17 mouse cellular contexts compared by ENCODE assay signal in genomic region chr13:56110694-56111531, GRCm38 (mm10). TPM values are rescaled to one million over a fixed set of nuclear protein-coding genes. Genes with fewer than 3 reads are reported as not detected.
DNase-seq lines count a peak whose midpoint lies in the region; ATAC-seq and TF ChIP-seq lines count a peak whose summit lies in the region.
"Had no signal": no experiment of that assay in that cellular context is flagged by ENCODE, and none has a peak within 500 bp of the region (broad histone marks: within the 10 kb centered on the region; RNA-seq: fewer than 3 reads in every experiment).

No protein-coding gene starts in this region.

- H3K36me3 ChIP-seq in heart, embryonic 13.5 days = peaks cover 21% of the 10 kb centered on the region
- H3K36me3 ChIP-seq in E14TG2a.4 (ENCODE audit: insufficient read depth, low read length) = peaks cover 49% of the 10 kb centered on the region
- no peaks in the 10 kb centered on the region; the same call in 1 of the 2 replicates for H3K36me3 ChIP-seq in embryonic facial prominence, embryonic 11.5 days (replicated peaks; ENCODE audit: control insufficient read depth, insufficient read depth, low read depth, low read length)
- H3K36me3 ChIP-seq in limb, embryonic 12.5 days = peaks cover 67% of the 10 kb centered on the region

- peak overlapping the region; percentile 62 for H3K9ac ChIP-seq in heart, embryonic 13.5 days
- no peak overlapping the region for H3K9ac ChIP-seq in embryonic facial prominence, embryonic 11.5 days (replicated peaks; ENCODE audit: low read length)
- no peak overlapping the region for H3K9ac ChIP-seq in limb, embryonic 12.5 days (replicated peaks)

- H3K27me3 ChIP-seq in heart, embryonic 13.5 days (replicated peaks) = no peaks in the 10 kb centered on the region
- H3K27me3 ChIP-seq in E14TG2a.4 (ENCODE audit: insufficient read depth, low read length) = no peaks in the 10 kb centered on the region
- H3K27me3 ChIP-seq in embryonic facial prominence, embryonic 11.5 days (ENCODE audit: control insufficient read depth, insufficient read depth, low read length) = no peaks in the 10 kb centered on the region
- H3K27me3 ChIP-seq in limb, embryonic 12.5 days = no peaks in the 10 kb centered on the region

- peaks cover 83% of the 10 kb centered on the region for H3K4me1 ChIP-seq in heart, embryonic 13.5 days
- peaks cover 100% of the 10 kb centered on the region for H3K4me1 ChIP-seq in E14TG2a.4 (replicated peaks; ENCODE audit: low read depth, low read length)
- H3K4me1 ChIP-seq in embryonic facial prominence, embryonic 11.5 days (ENCODE audit: control insufficient read depth, insufficient read depth, low read length) = peaks cover 27% of the 10 kb centered on the region
- H3K4me1 ChIP-seq in limb, embryonic 12.5 days (replicated peaks) = peaks cover 85% of the 10 kb centered on the region

- peak overlapping the region; percentile 36 for H3K4me2 ChIP-seq in heart, embryonic 13.5 days
- H3K4me2 ChIP-seq in embryonic facial prominence, embryonic 11.5 days (ENCODE audit: low read depth, low read length) = no peak overlapping the region; the same call in 1 of the 2 replicates
- no peak overlapping the region for H3K4me2 ChIP-seq in limb, embryonic 12.5 days

- H3K9me3 ChIP-seq in heart, embryonic 13.5 days = no peaks in the 10 kb centered on the region
- H3K9me3 ChIP-seq in E14TG2a.4 (ENCODE audit: low read length) = 0 out of 2 replicates have a peak, but pooled peaks cover 5% of the 10 kb centered on the region
- no peaks in the 10 kb centered on the region for H3K9me3 ChIP-seq in embryonic facial prominence, embryonic 11.5 days (replicated peaks; ENCODE audit: control insufficient read depth, low read length)
- H3K9me3 ChIP-seq in limb, embryonic 12.5 days = no peaks in the 10 kb centered on the region
- H3K9me3 ChIP-seq: G1E had no signal

- DNase-seq in heart, adult 8-10 months (ENCODE audit: low spot score) = no peak
- peak; percentile 65 for DNase-seq in embryonic facial prominence, embryonic 11.5 days (ENCODE audit: low spot score)
- DNase-seq in urinary bladder, adult 2 months (ENCODE audit: low spot score) = no peak
- DNase-seq in adrenal gland, postnatal 25 days = no peak
- DNase-seq in cerebellum, postnatal 4 days (ENCODE audit: low spot score in 2 of 2) = no peak
- DNase-seq: cerebellum, adult 11 months; kidney, postnatal 14 days; layer of hippocampus, postnatal 36 days; left cerebral cortex, postnatal 4 days; lung, adult 18-20 months; midbrain, embryonic 14.5 days; spleen, adult 18-20 months had no signal

- ATAC-seq in heart, embryonic 13.5 days (ENCODE audit: extremely low read depth, insufficient number of reproducible peaks, low FRiP score, low TSS enrichment) = no peak; the same call in 1 of the 2 replicates
- ATAC-seq in embryonic facial prominence, embryonic 11.5 days (replicated peaks; ENCODE audit: insufficient number of reproducible peaks, low FRiP score, low TSS enrichment, low read depth) = no peak
- no peak for ATAC-seq in limb, embryonic 12.5 days (ENCODE audit: insufficient number of reproducible peaks, insufficient read depth, low FRiP score, low TSS enrichment, low read depth)
- ATAC-seq: hindbrain, postnatal 0 days had no signal

- H3K4me3 ChIP-seq in heart, embryonic 13.5 days = no peak overlapping the region
- peak overlapping the region; percentile 32; the same call in 1 of the 2 replicates for H3K4me3 ChIP-seq in E14TG2a.4 (replicated peaks; ENCODE audit: low read length)
- no peak overlapping the region for H3K4me3 ChIP-seq in embryonic facial prominence, embryonic 11.5 days (ENCODE audit: low read depth, low read length)
- no peak overlapping the region for H3K4me3 ChIP-seq in limb, embryonic 12.5 days (replicated peaks)

- no peak for TF ChIP-seq CTCF in E14TG2a.4 (conservative IDR thresholded peaks at IDR 0.05; ENCODE audit: low read length)

- 56% methylated on average over 19 of the region's 19 CpGs for whole genome bisulfite sequencing in heart, embryonic 13.5 days
- 59% methylated on average over 19 of the region's 19 CpGs for WGBS in embryonic facial prominence, embryonic 11.5 days
- 56% methylated on average over 19 of the region's 19 CpGs for WGBS in limb, embryonic 12.5 days

- H3K27ac ChIP-seq in heart, embryonic 13.5 days (replicated peaks) = peak overlapping the region; percentile 90
- peak overlapping the region; percentile 78; the same call in 1 of the 2 replicates for H3K27ac ChIP-seq in embryonic facial prominence, embryonic 11.5 days (replicated peaks; ENCODE audit: low read depth, low read length)
- peak overlapping the region; percentile 88 for H3K27ac ChIP-seq in limb, embryonic 12.5 days
- H3K27ac ChIP-seq: hindbrain, postnatal 0 days had no signal

RNA-seq across cellular contexts. Expression of gene H2afy, which starts 25.2 kb away (rescaled TPM):
- 112 and 124 TPM in 2 replicates for polyA plus RNA-seq in heart, embryonic 13.5 days (2015; fragmentation: Nextera tagmentation; extraction: Ambion mirVana)
- 10 to 100 TPM; 39.0 to 48.2 (median 45.6) TPM for total RNA-seq in heart, adult 8-10 months (2022)
- 628 and 651 TPM in 2 replicates for polyA plus RNA-seq in embryonic facial prominence, embryonic 11.5 days (2014; fragmentation: Nextera tagmentation; extraction: Ambion mirVana)
- 607 and 623 TPM in 2 replicates for polyA plus RNA-seq in limb, embryonic 12.5 days (2016; fragmentation: Nextera tagmentation; extraction: Ambion mirVana)
- polyA plus RNA-seq in urinary bladder, adult 2 months (2012; rRNA removed) = 141 and 146 TPM in 2 replicates
- total RNA-seq in adrenal gland, postnatal 25 days (2021) = 128 and 133 TPM in 2 replicates
